Mouse (Mus musculus): ENCODE measurements at regions not wholly inside any gene's neighbourhood (a gene's known extent, or its start where the extent isn't known, plus 50 kb on each side); places are given as distances from the start of the nearest gene placed in this dataset.

DNA sequence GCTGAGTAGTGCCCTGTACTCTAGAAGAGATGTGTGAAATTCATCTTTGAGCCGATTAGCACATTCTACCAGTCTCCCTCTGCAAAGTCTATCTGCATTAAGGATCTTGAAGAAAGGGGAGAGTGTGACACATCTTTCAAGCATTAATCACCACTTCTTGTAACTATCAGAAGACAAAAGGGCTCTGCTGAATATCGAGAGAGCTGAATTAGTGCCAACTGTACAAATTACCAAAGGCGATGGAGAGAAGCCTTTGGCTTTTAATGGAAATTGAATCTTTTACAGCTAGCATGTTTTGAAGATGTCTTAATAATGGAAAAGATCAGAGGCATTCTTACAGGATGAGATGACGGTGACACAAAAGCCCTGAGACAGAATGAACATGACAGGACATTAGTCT lies 97.2 kb upstream of the Pam start:
- Histone ChIP-seq H3K4me1 (replicated peaks; ENCODE audit: insufficient read depth, low read length) (no peaks in the 10 kb centered on the region), H3K27ac (no peak overlapping the region), H3K9ac (ENCODE audit: low read depth, low read length) (no peak overlapping the region), H3K27me3 (ENCODE audit: insufficient read depth, low read length) (no peaks in the 10 kb centered on the region), H3K9me3 (replicated peaks; ENCODE audit: low read length) (no peaks in the 10 kb centered on the region), H3K4me3 (replicated peaks; ENCODE audit: low read depth, low read length) (no peak overlapping the region), H3K36me3 (ENCODE audit: insufficient read depth, low read length) (no peaks in the 10 kb centered on the region), H3K4me2 (ENCODE audit: low read length) (no peak overlapping the region)
- ATAC-seq (replicated peaks; ENCODE audit: low FRiP score, low read depth) (no peak), DNase-seq (ENCODE audit: low spot score) (no peak)
- TF ChIP-seq CTCF (IDR thresholded peaks at IDR 0.05; ENCODE audit: low read depth): no peak
- whole genome bisulfite sequencing: 80% methylated on average over 4 of the region's 4 CpGs

DNA sequence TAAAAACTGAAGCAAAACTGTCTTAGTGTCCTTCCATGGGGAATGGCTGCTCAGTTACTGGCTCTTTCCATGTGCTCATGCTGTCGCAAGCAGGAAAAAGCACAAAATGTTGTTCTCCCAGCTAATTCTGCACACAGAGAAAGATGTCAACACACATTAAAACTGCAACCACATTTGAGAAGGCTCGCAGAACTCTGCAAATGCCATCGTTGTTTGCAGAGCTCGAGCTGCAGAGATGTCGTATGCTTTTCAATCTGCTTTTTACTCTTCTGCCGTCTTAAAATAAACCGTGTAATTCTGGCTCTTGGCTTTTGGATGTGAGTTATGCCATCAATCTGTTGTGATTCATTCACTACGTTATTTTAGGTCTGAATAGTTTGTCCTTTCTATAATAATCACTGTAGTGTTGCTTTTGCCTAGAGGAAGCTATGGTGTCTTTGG lies 96.6 kb upstream of the Pam start:
- Histone ChIP-seq H3K4me2 (ENCODE audit: low read length) (no peak overlapping the region), H3K27me3 (ENCODE audit: insufficient read depth, low read length) (no peaks in the 10 kb centered on the region), H3K9ac (ENCODE audit: low read depth, low read length) (no peak overlapping the region), H3K4me1 (replicated peaks; ENCODE audit: insufficient read depth, low read length) (no peaks in the 10 kb centered on the region), H3K4me3 (replicated peaks; ENCODE audit: low read depth, low read length) (no peak overlapping the region), H3K36me3 (ENCODE audit: insufficient read depth, low read length) (no peaks in the 10 kb centered on the region), H3K27ac (no peak overlapping the region), H3K9me3 (replicated peaks; ENCODE audit: low read length) (no peaks in the 10 kb centered on the region)
- DNase-seq (ENCODE audit: low spot score) (no peak), ATAC-seq (replicated peaks; ENCODE audit: low FRiP score, low read depth) (no peak)
- no peak for TF ChIP-seq CTCF (IDR thresholded peaks at IDR 0.05; ENCODE audit: low read depth)
- 78% methylated on average over 8 of the region's 8 CpGs for WGBS

DNA sequence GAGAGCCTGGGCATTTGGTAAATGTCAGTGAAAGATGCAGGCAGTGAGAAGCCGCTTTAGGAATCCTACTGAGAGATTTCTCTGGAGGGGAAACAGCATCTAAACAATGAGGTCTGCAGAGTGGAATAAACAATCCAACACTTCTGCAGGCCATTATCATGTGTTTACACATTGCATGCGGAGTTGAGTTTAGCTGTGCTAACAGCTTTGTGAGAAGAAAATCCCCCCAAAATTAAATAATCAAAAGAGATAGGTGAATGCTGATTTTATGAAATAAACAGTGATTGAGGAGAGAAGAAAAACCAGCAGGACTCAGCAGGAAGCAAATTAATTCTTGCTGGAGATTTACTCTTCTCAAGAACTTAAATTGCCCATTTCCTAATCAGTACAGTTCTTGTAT lies 95.9 kb upstream of the Pam start:
- TF ChIP-seq CTCF (IDR thresholded peaks at IDR 0.05; ENCODE audit: low read depth): no peak
- H3K27me3 ChIP-seq (ENCODE audit: insufficient read depth, low read length): no peaks in the 10 kb centered on the region
- ATAC-seq (replicated peaks; ENCODE audit: low FRiP score, low read depth) (no peak), DNase-seq (ENCODE audit: low spot score) (no peak)
- H3K4me1 ChIP-seq (replicated peaks; ENCODE audit: insufficient read depth, low read length): no peaks in the 10 kb centered on the region
- H3K9me3 ChIP-seq (replicated peaks; ENCODE audit: low read length): no peaks in the 10 kb centered on the region
- 65% methylated on average over 2 of the region's 2 CpGs for WGBS
- H3K4me3 ChIP-seq (replicated peaks; ENCODE audit: low read depth, low read length): no peak overlapping the region
- H3K4me2 ChIP-seq (ENCODE audit: low read length): no peak overlapping the region
- H3K27ac ChIP-seq: no peak overlapping the region
- no peaks in the 10 kb centered on the region for H3K36me3 ChIP-seq (ENCODE audit: insufficient read depth, low read length)
- no peak overlapping the region for H3K9ac ChIP-seq (ENCODE audit: low read depth, low read length)

DNA sequence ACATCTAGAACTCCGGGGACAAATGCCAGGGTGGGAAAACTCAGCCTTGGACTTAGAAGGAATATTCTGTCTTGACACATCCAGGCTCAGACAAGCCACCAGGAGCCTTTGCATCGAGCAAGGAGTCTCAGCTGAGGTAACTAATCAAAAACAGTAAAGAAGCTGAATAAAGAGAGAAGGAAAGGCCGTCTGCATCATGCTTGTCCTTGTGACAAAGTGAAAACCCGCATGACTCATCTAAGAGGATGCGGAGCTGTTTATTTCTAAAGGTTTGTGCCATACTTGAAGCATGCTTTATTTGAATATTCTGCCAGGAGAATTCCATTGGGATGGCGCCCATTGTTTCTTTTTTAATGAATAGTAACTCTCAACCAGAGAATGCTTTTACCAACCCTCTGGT lies 95.3 kb upstream of the Pam start:
- Histone ChIP-seq H3K9ac (ENCODE audit: low read depth, low read length) (no peak overlapping the region), H3K27ac (no peak overlapping the region), H3K9me3 (replicated peaks; ENCODE audit: low read length) (no peaks in the 10 kb centered on the region), H3K4me3 (replicated peaks; ENCODE audit: low read depth, low read length) (no peak overlapping the region), H3K27me3 (ENCODE audit: insufficient read depth, low read length) (no peaks in the 10 kb centered on the region), H3K4me2 (ENCODE audit: low read length) (no peak overlapping the region), H3K4me1 (replicated peaks; ENCODE audit: insufficient read depth, low read length) (no peaks in the 10 kb centered on the region), H3K36me3 (ENCODE audit: insufficient read depth, low read length) (no peaks in the 10 kb centered on the region)
- DNase-seq (ENCODE audit: low spot score) (no peak), ATAC-seq (replicated peaks; ENCODE audit: low FRiP score, low read depth) (no peak)
- WGBS: 65% methylated on average over 6 of the region's 6 CpGs
- no peak for TF ChIP-seq CTCF (IDR thresholded peaks at IDR 0.05; ENCODE audit: low read depth)

DNA sequence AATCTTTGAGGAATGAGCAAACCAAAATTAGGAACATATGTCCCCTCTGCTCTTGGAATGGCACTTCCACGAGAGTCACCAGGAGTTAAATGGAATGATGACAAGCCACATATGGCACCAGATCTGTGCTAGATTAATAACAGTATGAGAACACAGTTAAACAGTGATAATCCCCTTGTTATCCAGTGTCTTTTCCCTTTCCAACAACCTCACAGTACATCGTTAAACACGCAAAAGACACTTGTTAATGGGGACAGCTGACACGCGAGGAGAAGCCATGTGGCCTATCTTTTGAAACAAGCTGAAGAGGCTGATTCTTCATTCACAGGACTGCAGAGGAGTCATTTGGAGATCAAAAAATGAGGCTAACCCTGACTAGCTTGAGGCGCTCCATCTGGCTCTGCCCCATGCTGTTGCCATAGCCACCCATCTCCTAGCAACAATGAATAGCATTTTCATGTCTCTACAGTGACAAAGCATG lies 94.6 kb upstream of the Pam start:
- DNase-seq (ENCODE audit: low spot score): peak; percentile 33

DNA sequence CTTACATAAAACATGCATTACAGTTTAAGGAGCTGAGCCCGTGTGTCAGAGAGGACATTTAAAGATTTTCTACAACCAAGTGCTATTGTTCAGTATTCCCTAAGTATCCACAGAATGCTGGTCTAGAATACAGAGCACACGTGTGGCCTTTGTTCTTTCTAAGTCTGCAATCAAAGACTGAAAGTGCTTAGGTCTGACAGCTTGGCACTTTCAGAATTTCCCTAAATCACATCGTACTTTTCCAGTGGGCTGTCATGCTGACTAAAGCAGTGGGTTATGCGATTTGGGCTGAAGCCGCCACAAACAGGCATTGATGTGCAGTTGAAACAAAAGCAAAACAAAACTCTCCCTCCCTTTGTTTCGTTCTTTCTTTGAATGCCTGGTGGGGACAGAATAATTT lies 84.9 kb upstream of the Pam start:
- Histone ChIP-seq H3K27ac (no peak overlapping the region), H3K4me3 (replicated peaks; ENCODE audit: low read depth, low read length) (no peak overlapping the region), H3K4me1 (replicated peaks; ENCODE audit: insufficient read depth, low read length) (no peaks in the 10 kb centered on the region), H3K4me2 (ENCODE audit: low read length) (no peak overlapping the region), H3K36me3 (ENCODE audit: insufficient read depth, low read length) (no peaks in the 10 kb centered on the region), H3K9ac (ENCODE audit: low read depth, low read length) (no peak overlapping the region), H3K27me3 (ENCODE audit: insufficient read depth, low read length) (no peaks in the 10 kb centered on the region), H3K9me3 (replicated peaks; ENCODE audit: low read length) (no peaks in the 10 kb centered on the region)
- no peak for TF ChIP-seq CTCF (IDR thresholded peaks at IDR 0.05; ENCODE audit: low read depth)
- DNase-seq (ENCODE audit: low spot score) (no peak), ATAC-seq (replicated peaks; ENCODE audit: low FRiP score, low read depth) (no peak)
- WGBS: 42% methylated on average over 6 of the region's 6 CpGs

More for the DNA sequence above, 94.6 kb upstream of the Pam start:
- Histone ChIP-seq H3K4me1 (replicated peaks; ENCODE audit: insufficient read depth, low read length) (no peaks in the 10 kb centered on the region), H3K4me3 (replicated peaks; ENCODE audit: low read depth, low read length) (no peak overlapping the region), H3K9me3 (replicated peaks; ENCODE audit: low read length) (no peaks in the 10 kb centered on the region), H3K27me3 (ENCODE audit: insufficient read depth, low read length) (no peaks in the 10 kb centered on the region), H3K27ac (no peak overlapping the region), H3K36me3 (ENCODE audit: insufficient read depth, low read length) (no peaks in the 10 kb centered on the region), H3K9ac (ENCODE audit: low read depth, low read length) (no peak overlapping the region), H3K4me2 (ENCODE audit: low read length) (no peak overlapping the region)
- TF ChIP-seq CTCF (IDR thresholded peaks at IDR 0.05; ENCODE audit: low read depth): no peak
- ATAC-seq (replicated peaks; ENCODE audit: low FRiP score, low read depth): no peak; the same call in 1 of the 2 replicates
- 66% methylated on average over 6 of the region's 6 CpGs for WGBS

DNA sequence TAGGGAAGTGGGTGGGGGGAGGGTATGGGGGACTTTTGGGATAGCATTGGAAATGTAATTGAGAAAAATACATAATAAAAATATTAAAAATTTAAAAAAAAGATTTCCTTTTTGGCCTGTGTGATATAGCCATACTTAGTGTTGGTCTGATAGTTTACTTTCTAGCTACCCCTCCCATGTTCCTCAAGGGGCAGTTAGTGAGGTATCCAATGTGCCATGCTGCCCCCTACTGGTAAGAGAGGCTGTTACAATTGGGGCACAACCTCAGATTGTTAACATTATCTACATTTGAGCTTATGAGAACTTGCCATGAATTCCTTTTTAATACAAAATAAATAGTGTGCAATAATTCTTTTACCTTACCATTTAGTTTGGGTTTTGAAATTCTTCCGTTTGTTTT lies 83.6 kb upstream of the Pam start:
- Histone ChIP-seq H3K9me3 (replicated peaks; ENCODE audit: low read length) (no peaks in the 10 kb centered on the region), H3K9ac (ENCODE audit: low read depth, low read length) (no peak overlapping the region), H3K36me3 (ENCODE audit: insufficient read depth, low read length) (no peaks in the 10 kb centered on the region), H3K4me2 (ENCODE audit: low read length) (no peak overlapping the region), H3K4me1 (replicated peaks; ENCODE audit: insufficient read depth, low read length) (no peaks in the 10 kb centered on the region), H3K27me3 (ENCODE audit: insufficient read depth, low read length) (no peaks in the 10 kb centered on the region), H3K4me3 (replicated peaks; ENCODE audit: low read depth, low read length) (no peak overlapping the region), H3K27ac (no peak overlapping the region)
- peak; percentile 77 for TF ChIP-seq CTCF (IDR thresholded peaks at IDR 0.05; ENCODE audit: low read depth)
- DNase-seq (ENCODE audit: low spot score): peak; percentile 47
- 0 out of 2 replicates have a peak, but pooled peaks have one; percentile 43 for ATAC-seq (replicated peaks; ENCODE audit: low FRiP score, low read depth)
- 40% methylated on average over 1 of the region's 1 CpGs for WGBS
